Mouse (Mus musculus): Measurements from ENCODE around the gene Amd1. TPM values are rescaled to one million over a fixed set of nuclear protein-coding genes. Genes with fewer than 3 reads are reported as not detected.
A peak's percentile ranks its signal among the peaks of the same experiment; 100 is the strongest.

Gene Amd1
- polyA plus RNA-seq, 1 experiment from 2014 or later = 53.7 TPM

GRCm38 (mm10) chr10:40286767-40287166, 15.2 kb downstream of the Amd1 start:
- no peak overlapping the region for H3K9ac ChIP-seq
- no peak overlapping the region for H3K27ac ChIP-seq
- no peaks in the 10 kb centered on the region for H3K4me1 ChIP-seq
- H3K4me2 ChIP-seq (replicated peaks) = no peak overlapping the region
- no peaks in the 10 kb centered on the region for H3K27me3 ChIP-seq
- WGBS = 87% methylated on average over 1 of the region's 1 CpGs
- no peaks in the 10 kb centered on the region for H3K9me3 ChIP-seq (replicated peaks)
- H3K36me3 ChIP-seq = peaks cover 36% of the 10 kb centered on the region
- H3K4me3 ChIP-seq = no peak overlapping the region
- ATAC-seq (ENCODE audit: low FRiP score) = no peak

GRCm38 (mm10) chr10:40285571-40285970, 16.4 kb downstream of the Amd1 start:
- no peak overlapping the region for H3K9ac ChIP-seq
- no peaks in the 10 kb centered on the region for H3K4me1 ChIP-seq
- H3K4me2 ChIP-seq (replicated peaks) = no peak overlapping the region
- 91% methylated on average over 1 of the region's 1 CpGs for WGBS
- no peak overlapping the region for H3K4me3 ChIP-seq
- no peak overlapping the region for H3K27ac ChIP-seq
- peaks cover 26% of the 10 kb centered on the region for H3K36me3 ChIP-seq
- ATAC-seq (ENCODE audit: low FRiP score) = no peak
- no peaks in the 10 kb centered on the region for H3K9me3 ChIP-seq (replicated peaks)
- no peaks in the 10 kb centered on the region for H3K27me3 ChIP-seq

- H3K9me3 ChIP-seq (replicated peaks) = no peaks in the 10 kb centered on the region
- no peaks in the 10 kb centered on the region for H3K27me3 ChIP-seq
- WGBS = 91% methylated on average over 3 of the region's 3 CpGs
- ATAC-seq (ENCODE audit: low FRiP score) = no peak
- H3K4me2 ChIP-seq (replicated peaks) = no peak overlapping the region
- no peak overlapping the region for H3K4me3 ChIP-seq
- H3K36me3 ChIP-seq = peaks cover 24% of the 10 kb centered on the region
- no peak overlapping the region for H3K9ac ChIP-seq
- H3K4me1 ChIP-seq = no peaks in the 10 kb centered on the region
- no peak overlapping the region for H3K27ac ChIP-seq
Observed at GRCm38 (mm10) chr10:40284997-40285396, 17.0 kb downstream of the Amd1 start.

GRCm38 (mm10) chr10:40284179-40284831, 17.7 kb downstream of the Amd1 start:
- H3K36me3 ChIP-seq = peaks cover 18% of the 10 kb centered on the region
- 79% methylated on average over 10 of the region's 10 CpGs for WGBS

GRCm38 (mm10) chr10:40283636-40284035, 18.4 kb downstream of the Amd1 start:
- Histone ChIP-seq H3K36me3 (peaks cover 17% of the 10 kb centered on the region), H3K4me3 (no peak overlapping the region), H3K9me3 (replicated peaks) (no peaks in the 10 kb centered on the region), H3K27me3 (no peaks in the 10 kb centered on the region), H3K4me1 (no peaks in the 10 kb centered on the region), H3K4me2 (replicated peaks) (no peak overlapping the region), H3K27ac (no peak overlapping the region), H3K9ac (no peak overlapping the region)
- ATAC-seq (ENCODE audit: low FRiP score) = no peak
- 89% methylated on average over 9 of the region's 9 CpGs for WGBS

More at GRCm38 (mm10) chr10:40284179-40284831, 17.7 kb downstream of the Amd1 start:
- no peak overlapping the region for H3K27ac ChIP-seq
- H3K4me3 ChIP-seq = no peak overlapping the region
- H3K27me3 ChIP-seq = no peaks in the 10 kb centered on the region
- no peak overlapping the region for H3K4me2 ChIP-seq (replicated peaks)
- no peaks in the 10 kb centered on the region for H3K4me1 ChIP-seq
- H3K9ac ChIP-seq = no peak overlapping the region
- no peaks in the 10 kb centered on the region for H3K9me3 ChIP-seq (replicated peaks)
- ATAC-seq (ENCODE audit: low FRiP score) = peak; percentile 38; the same call in 1 of the 2 replicates

- ATAC-seq (ENCODE audit: low FRiP score) = no peak
- no peak overlapping the region for H3K9ac ChIP-seq
- H3K36me3 ChIP-seq = peaks cover 14% of the 10 kb centered on the region
- H3K27me3 ChIP-seq = no peaks in the 10 kb centered on the region
- 96% methylated on average over 2 of the region's 2 CpGs for WGBS
- H3K27ac ChIP-seq = no peak overlapping the region
- no peak overlapping the region for H3K4me2 ChIP-seq (replicated peaks)
- no peaks in the 10 kb centered on the region for H3K4me1 ChIP-seq
- no peak overlapping the region for H3K4me3 ChIP-seq
- H3K9me3 ChIP-seq (replicated peaks) = no peaks in the 10 kb centered on the region
Observed at GRCm38 (mm10) chr10:40281565-40281964, 20.4 kb downstream of the Amd1 start.

- Histone ChIP-seq H3K27ac (no peak overlapping the region), H3K4me1 (no peaks in the 10 kb centered on the region), H3K4me3 (no peak overlapping the region), H3K4me2 (replicated peaks) (no peak overlapping the region), H3K36me3 (no peaks in the 10 kb centered on the region), H3K27me3 (no peaks in the 10 kb centered on the region), H3K9ac (no peak overlapping the region), H3K9me3 (replicated peaks) (no peaks in the 10 kb centered on the region)
- WGBS = 68% methylated on average over 5 of the region's 5 CpGs
- no peak for ATAC-seq (ENCODE audit: low FRiP score)
Observed at GRCm38 (mm10) chr10:40278317-40278716, 23.7 kb downstream of the Amd1 start.

GRCm38 (mm10) chr10:40275991-40276390, 26.0 kb downstream of the Amd1 start:
- no peaks in the 10 kb centered on the region for H3K4me1 ChIP-seq
- H3K36me3 ChIP-seq = no peaks in the 10 kb centered on the region
- no peak overlapping the region for H3K4me3 ChIP-seq
- no peak for ATAC-seq (ENCODE audit: low FRiP score)
- H3K9me3 ChIP-seq (replicated peaks) = no peaks in the 10 kb centered on the region
- H3K4me2 ChIP-seq (replicated peaks) = no peak overlapping the region
- no peak overlapping the region for H3K27ac ChIP-seq
- no peak overlapping the region for H3K9ac ChIP-seq
- 73% methylated on average over 7 of the region's 7 CpGs for WGBS
- no peaks in the 10 kb centered on the region for H3K27me3 ChIP-seq

- Histone ChIP-seq H3K27ac (no peak overlapping the region), H3K4me3 (no peak overlapping the region), H3K9ac (no peak overlapping the region), H3K27me3 (no peaks in the 10 kb centered on the region), H3K4me1 (no peaks in the 10 kb centered on the region), H3K36me3 (no peaks in the 10 kb centered on the region), H3K9me3 (replicated peaks) (no peaks in the 10 kb centered on the region), H3K4me2 (replicated peaks) (no peak overlapping the region)
- WGBS = 78% methylated on average over 5 of the region's 5 CpGs
- ATAC-seq (ENCODE audit: low FRiP score) = no peak
Observed at GRCm38 (mm10) chr10:40273938-40274337, 28.0 kb downstream of the Amd1 start.

GRCm38 (mm10) chr10:40271216-40271615, 30.8 kb downstream of the Amd1 start:
- Histone ChIP-seq H3K9ac (no peak overlapping the region), H3K27me3 (no peaks in the 10 kb centered on the region), H3K4me1 (no peaks in the 10 kb centered on the region), H3K36me3 (no peaks in the 10 kb centered on the region), H3K27ac (no peak overlapping the region), H3K4me2 (replicated peaks) (no peak overlapping the region), H3K4me3 (no peak overlapping the region), H3K9me3 (replicated peaks) (no peaks in the 10 kb centered on the region)
- WGBS = 82% methylated on average over 3 of the region's 3 CpGs
- ATAC-seq (ENCODE audit: low FRiP score) = no peak

- Histone ChIP-seq H3K4me1 (no peaks in the 10 kb centered on the region), H3K36me3 (no peaks in the 10 kb centered on the region), H3K9ac (no peak overlapping the region), H3K4me3 (no peak overlapping the region), H3K9me3 (replicated peaks) (0 out of 2 replicates have a peak, but pooled peaks cover 3% of the 10 kb centered on the region), H3K4me2 (replicated peaks) (no peak overlapping the region), H3K27me3 (no peaks in the 10 kb centered on the region), H3K27ac (no peak overlapping the region)
- 84% methylated on average over 3 of the region's 3 CpGs for WGBS
- no peak for ATAC-seq (ENCODE audit: low FRiP score)
Observed at GRCm38 (mm10) chr10:40264920-40265319, 37.1 kb downstream of the Amd1 start.

- no peak overlapping the region for H3K4me3 ChIP-seq
- no peak overlapping the region for H3K9ac ChIP-seq
- H3K27ac ChIP-seq = no peak overlapping the region
- H3K36me3 ChIP-seq = no peaks in the 10 kb centered on the region
- H3K9me3 ChIP-seq (replicated peaks) = 0 out of 2 replicates have a peak, but pooled peaks cover 3% of the 10 kb centered on the region
- no peak for ATAC-seq (ENCODE audit: low FRiP score)
- no peaks in the 10 kb centered on the region for H3K27me3 ChIP-seq
- peaks cover 3% of the 10 kb centered on the region; the same call in 1 of the 2 replicates for H3K4me1 ChIP-seq
- WGBS = 80% methylated on average over 4 of the region's 4 CpGs
- no peak overlapping the region for H3K4me2 ChIP-seq (replicated peaks)
Observed at GRCm38 (mm10) chr10:40263691-40264090, 38.3 kb downstream of the Amd1 start.

GRCm38 (mm10) chr10:40262200-40262599, 39.8 kb downstream of the Amd1 start:
- Histone ChIP-seq H3K27me3 (no peaks in the 10 kb centered on the region), H3K27ac (no peak overlapping the region), H3K9ac (no peak overlapping the region), H3K4me1 (peaks cover 3% of the 10 kb centered on the region; the same call in 1 of the 2 replicates), H3K9me3 (replicated peaks) (0 out of 2 replicates have a peak, but pooled peaks cover 3% of the 10 kb centered on the region), H3K4me2 (replicated peaks) (no peak overlapping the region), H3K36me3 (no peaks in the 10 kb centered on the region), H3K4me3 (no peak overlapping the region)
- ATAC-seq (ENCODE audit: low FRiP score) = no peak
- 91% methylated on average over 6 of the region's 6 CpGs for WGBS
